Mouse (Mus musculus): ENCODE results near the gene Cnfn. TPM values are rescaled to one million over a fixed set of nuclear protein-coding genes. Genes with fewer than 3 reads are reported as not detected.
"Not testable (repeated sequence)": the region's sequence is repeated elsewhere in the genome, so short reads cannot be mapped to it uniquely, and the experiment has no call there.

Gene Cnfn
- polyA plus RNA-seq, 1 experiment from 2014 or later, result not detected

GRCm38 (mm10) chr7:25334472-25334871, 35.1 kb downstream of the Cnfn start:
- no peak overlapping the region for H3K4me2 ChIP-seq (replicated peaks; ENCODE audit: low read depth, low read length)
- H3K9ac ChIP-seq (replicated peaks; ENCODE audit: low read depth, low read length), result no peak overlapping the region
- WGBS, result 82% methylated on average over 12 of the region's 12 CpGs
- H3K27ac ChIP-seq (ENCODE audit: low read length), result no peak overlapping the region
- no peak overlapping the region for H3K4me3 ChIP-seq (ENCODE audit: low read depth, low read length)
- H3K4me1 ChIP-seq (ENCODE audit: control insufficient read depth, insufficient read depth, low read length), result no peaks in the 10 kb centered on the region
- no peaks in the 10 kb centered on the region for H3K9me3 ChIP-seq (ENCODE audit: control insufficient read depth, low read depth, low read length)
- ATAC-seq (ENCODE audit: insufficient number of reproducible peaks, insufficient read depth, low FRiP score, low read depth), result 0 out of 2 replicates have a peak, but pooled peaks have one; percentile 15
- peaks cover 31% of the 10 kb centered on the region for H3K36me3 ChIP-seq (ENCODE audit: control insufficient read depth, insufficient read depth, low read length)
- H3K27me3 ChIP-seq (ENCODE audit: control insufficient read depth, insufficient read depth, low read length), result no peaks in the 10 kb centered on the region

- Histone ChIP-seq H3K4me2 (replicated peaks; ENCODE audit: low read depth, low read length) (no peak overlapping the region), H3K27ac (ENCODE audit: low read length) (no peak overlapping the region), H3K27me3 (ENCODE audit: control insufficient read depth, insufficient read depth, low read length) (no peaks in the 10 kb centered on the region), H3K9me3 (ENCODE audit: control insufficient read depth, low read depth, low read length) (no peaks in the 10 kb centered on the region), H3K4me3 (ENCODE audit: low read depth, low read length) (no peak overlapping the region), H3K36me3 (ENCODE audit: control insufficient read depth, insufficient read depth, low read length) (peaks cover 31% of the 10 kb centered on the region), H3K9ac (replicated peaks; ENCODE audit: low read depth, low read length) (no peak overlapping the region), H3K4me1 (ENCODE audit: control insufficient read depth, insufficient read depth, low read length) (no peaks in the 10 kb centered on the region)
- 42% methylated on average over 16 of the region's 16 CpGs for WGBS
- ATAC-seq (ENCODE audit: insufficient number of reproducible peaks, insufficient read depth, low FRiP score, low read depth), result peak; percentile 61; the same call in 1 of the 2 replicates
These were observed 35.8 kb downstream of the Cnfn start for GRCm38 (mm10) chr7:25333596-25334307.

GRCm38 (mm10) chr7:25326233-25326632, 43.3 kb downstream of the Cnfn start:
- Histone ChIP-seq H3K27ac (ENCODE audit: low read length) (no peak overlapping the region), H3K4me2 (replicated peaks; ENCODE audit: low read depth, low read length) (no peak overlapping the region), H3K9ac (replicated peaks; ENCODE audit: low read depth, low read length) (no peak overlapping the region), H3K4me1 (ENCODE audit: control insufficient read depth, insufficient read depth, low read length) (peaks cover 6% of the 10 kb centered on the region), H3K27me3 (ENCODE audit: control insufficient read depth, insufficient read depth, low read length) (no peaks in the 10 kb centered on the region), H3K36me3 (ENCODE audit: control insufficient read depth, insufficient read depth, low read length) (peaks cover 12% of the 10 kb centered on the region), H3K9me3 (ENCODE audit: control insufficient read depth, low read depth, low read length) (no peaks in the 10 kb centered on the region), H3K4me3 (ENCODE audit: low read depth, low read length) (no peak overlapping the region)
- ATAC-seq (ENCODE audit: insufficient number of reproducible peaks, insufficient read depth, low FRiP score, low read depth), result no peak
- 87% methylated on average over 8 of the region's 8 CpGs for WGBS

- not testable (repeated sequence) for H3K4me3 ChIP-seq (ENCODE audit: low read depth, low read length); H3K27me3 ChIP-seq (ENCODE audit: control insufficient read depth, insufficient read depth, low read length); H3K36me3 ChIP-seq (ENCODE audit: control insufficient read depth, insufficient read depth, low read length); H3K4me1 ChIP-seq (ENCODE audit: control insufficient read depth, insufficient read depth, low read length); ATAC-seq (ENCODE audit: insufficient number of reproducible peaks, insufficient read depth, low FRiP score, low read depth); H3K4me2 ChIP-seq (replicated peaks; ENCODE audit: low read depth, low read length); H3K27ac ChIP-seq (ENCODE audit: low read length); H3K9ac ChIP-seq (replicated peaks; ENCODE audit: low read depth, low read length); H3K9me3 ChIP-seq (ENCODE audit: control insufficient read depth, low read depth, low read length)
- WGBS, result 85% methylated on average over 5 of the region's 6 CpGs
These were observed 44.1 kb downstream of the Cnfn start for GRCm38 (mm10) chr7:25325431-25325830.

- ATAC-seq (ENCODE audit: insufficient number of reproducible peaks, insufficient read depth, low FRiP score, low read depth), result no peak
- no peaks in the 10 kb centered on the region for H3K9me3 ChIP-seq (ENCODE audit: control insufficient read depth, low read depth, low read length)
- H3K27me3 ChIP-seq (ENCODE audit: control insufficient read depth, insufficient read depth, low read length), result no peaks in the 10 kb centered on the region
- no peak overlapping the region for H3K4me2 ChIP-seq (replicated peaks; ENCODE audit: low read depth, low read length)
- no peak overlapping the region for H3K9ac ChIP-seq (replicated peaks; ENCODE audit: low read depth, low read length)
- H3K4me1 ChIP-seq (ENCODE audit: control insufficient read depth, insufficient read depth, low read length), result peaks cover 8% of the 10 kb centered on the region
- no peak overlapping the region for H3K4me3 ChIP-seq (ENCODE audit: low read depth, low read length)
- no peaks in the 10 kb centered on the region for H3K36me3 ChIP-seq (ENCODE audit: control insufficient read depth, insufficient read depth, low read length)
- H3K27ac ChIP-seq (ENCODE audit: low read length), result no peak overlapping the region
- WGBS, result 83% methylated on average over 2 of the region's 2 CpGs
These were observed 46.3 kb downstream of the Cnfn start for GRCm38 (mm10) chr7:25323219-25323618.

GRCm38 (mm10) chr7:25322058-25322484, 47.5 kb downstream of the Cnfn start:
- Histone ChIP-seq H3K9ac (replicated peaks; ENCODE audit: low read depth, low read length) (no peak overlapping the region), H3K4me1 (ENCODE audit: control insufficient read depth, insufficient read depth, low read length) (peaks cover 18% of the 10 kb centered on the region), H3K4me2 (replicated peaks; ENCODE audit: low read depth, low read length) (peak overlapping the region; percentile 24), H3K36me3 (ENCODE audit: control insufficient read depth, insufficient read depth, low read length) (no peaks in the 10 kb centered on the region), H3K9me3 (ENCODE audit: control insufficient read depth, low read depth, low read length) (no peaks in the 10 kb centered on the region), H3K4me3 (ENCODE audit: low read depth, low read length) (peak overlapping the region; percentile 2; the same call in 1 of the 2 replicates), H3K27ac (ENCODE audit: low read length) (peak overlapping the region; percentile 82), H3K27me3 (ENCODE audit: control insufficient read depth, insufficient read depth, low read length) (no peaks in the 10 kb centered on the region)
- peak; percentile 82 for ATAC-seq (ENCODE audit: insufficient number of reproducible peaks, insufficient read depth, low FRiP score, low read depth)
- 8% methylated on average over 6 of the region's 6 CpGs for WGBS

Other genes starting within 250 kb of the Cnfn start
- 1.8 and 2.3 TPM in 2 replicates for gene Pou2f2, start 190.0 kb downstream of the Cnfn start, polyA plus RNA-seq (2014; fragmentation: Nextera tagmentation; extraction: Ambion mirVana)
- 7.5 and 8.7 TPM in 2 replicates for gene Dedd2, start 149.1 kb downstream of the Cnfn start, polyA plus RNA-seq (2014; fragmentation: Nextera tagmentation; extraction: Ambion mirVana)
- 3.7 and 4.2 TPM in 2 replicates for gene Zfp526, start 148.3 kb downstream of the Cnfn start, polyA plus RNA-seq (2014; fragmentation: Nextera tagmentation; extraction: Ambion mirVana)
- gene Gsk3a, start 131.9 kb downstream of the Cnfn start, polyA plus RNA-seq (2014; fragmentation: Nextera tagmentation; extraction: Ambion mirVana), result 14.7 and 15.9 TPM in 2 replicates
- 25.8 and 27.7 TPM in 2 replicates for gene Erf, start 119.0 kb downstream of the Cnfn start, polyA plus RNA-seq (2014; fragmentation: Nextera tagmentation; extraction: Ambion mirVana)
- 51.4 and 54.1 TPM in 2 replicates for gene Cic, start 102.0 kb downstream of the Cnfn start, polyA plus RNA-seq (2014; fragmentation: Nextera tagmentation; extraction: Ambion mirVana)
- gene Pafah1b3, start 71.7 kb downstream of the Cnfn start, polyA plus RNA-seq (2014; fragmentation: Nextera tagmentation; extraction: Ambion mirVana), result 274 and 284 TPM in 2 replicates
- gene Prr19, start 68.3 kb downstream of the Cnfn start, polyA plus RNA-seq (2014; fragmentation: Nextera tagmentation; extraction: Ambion mirVana), result 0.76 and 1.1 TPM in 2 replicates
- gene Tmem145, start 63.6 kb downstream of the Cnfn start, polyA plus RNA-seq (2014; fragmentation: Nextera tagmentation; extraction: Ambion mirVana), result 1.9 and 2.0 TPM in 2 replicates
- 12.2 and 13.0 TPM in 2 replicates for gene Megf8, start 52.6 kb downstream of the Cnfn start, polyA plus RNA-seq (2014; fragmentation: Nextera tagmentation; extraction: Ambion mirVana)
- gene Lipe, start 29.0 kb upstream of the Cnfn start, polyA plus RNA-seq (2014; fragmentation: Nextera tagmentation; extraction: Ambion mirVana), result 3.7 and 5.3 TPM in 2 replicates
- gene Cxcl17, start 43.2 kb upstream of the Cnfn start, polyA plus RNA-seq (2014; fragmentation: Nextera tagmentation; extraction: Ambion mirVana), result 0.58 TPM in 1 of 2 replicates, not detected in the other
- 14.8 and 21.2 TPM in 2 replicates for gene Ceacam1, start 107.9 kb upstream of the Cnfn start, polyA plus RNA-seq (2014; fragmentation: Nextera tagmentation; extraction: Ambion mirVana)
- gene Ceacam2, start 170.1 kb upstream of the Cnfn start, polyA plus RNA-seq (2014; fragmentation: Nextera tagmentation; extraction: Ambion mirVana), result not detected in 2 replicates
- not detected in 2 replicates for gene Erich4, start 246.2 kb upstream of the Cnfn start, polyA plus RNA-seq (2014; fragmentation: Nextera tagmentation; extraction: Ambion mirVana)
- gene Dmac2, start 249.7 kb upstream of the Cnfn start, polyA plus RNA-seq (2014; fragmentation: Nextera tagmentation; extraction: Ambion mirVana), result 39.0 and 44.9 TPM in 2 replicates

Data from stomach, embryonic 14.5 days (tissue).